Mouse (Mus musculus): ENCODE measurements around the gene Ceacam15.
"Not testable (repeated sequence)": the region's sequence is repeated elsewhere in the genome, so short reads cannot be mapped to it uniquely, and the experiment has no call there.

DNA sequence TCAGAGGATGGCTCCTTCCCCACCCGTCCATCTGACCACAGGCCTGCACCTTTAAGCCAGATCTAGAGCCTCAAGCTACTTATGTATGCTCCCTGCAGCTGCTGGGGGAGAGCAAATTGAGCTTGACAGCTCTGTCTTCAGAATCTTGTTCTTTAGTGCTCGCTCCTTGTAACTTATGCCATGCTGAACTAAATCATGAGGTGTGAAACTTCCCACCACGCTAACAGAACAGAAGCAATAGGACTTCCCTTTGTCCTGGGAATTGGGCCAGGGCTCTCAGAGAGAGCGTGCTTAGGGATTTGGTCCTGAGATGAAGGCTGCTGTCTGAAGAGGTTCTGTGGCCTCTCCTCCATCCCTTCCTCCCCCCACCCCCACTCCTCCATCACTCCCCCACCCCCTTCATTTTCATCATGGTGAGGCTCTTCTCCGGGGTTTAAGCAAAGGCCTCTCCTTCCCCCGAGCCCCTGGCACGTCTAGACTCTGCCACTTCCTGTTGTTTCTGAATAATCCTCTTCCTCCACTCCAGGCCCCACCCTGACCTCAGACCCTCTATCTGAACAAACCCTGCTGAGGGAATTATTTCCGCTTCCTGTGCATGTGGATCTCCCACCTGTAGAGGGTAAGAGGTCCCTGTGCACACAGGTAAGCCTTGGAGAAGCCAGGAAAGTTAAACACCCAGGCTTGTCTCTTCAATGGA lies 41.1 kb upstream of the Ceacam15 start:
- not testable (repeated sequence) for TF ChIP-seq CTCF (IDR thresholded peaks at IDR 0.05; ENCODE audit: control insufficient read depth, insufficient read depth, insufficient read length); MAX (IDR thresholded peaks at IDR 0.05); USF1 (IDR thresholded peaks at IDR 0.05; ENCODE audit: low read depth); CEBPB (IDR thresholded peaks at IDR 0.05; ENCODE audit: low read depth); MYOD1 (IDR thresholded peaks at IDR 0.05; ENCODE audit: control insufficient read depth, insufficient read length, low read depth)

All from C2C12 (cell line).